Mouse (Mus musculus) stomach, adult 2 months (tissue): Measurements from ENCODE around the gene Nsrp1. TPM values are rescaled to one million over a fixed set of nuclear protein-coding genes. Genes with fewer than 3 reads are reported as not detected.

Source experiments
- polyA plus RNA-seq: library from polyadenylated mRNA; depleted of rRNA; stranded (reverse); fragments of >200 nt; gene quantifications from 2 replicates; pipeline ENCODE4 v1.2.3, GENCODE M21; 2012; rRNA removed

Nsrp1 gene
- polyA plus RNA-seq = 0.14 and 0.19 TPM in 2 replicates

GRCm38 (mm10) chr11:77078273-77079134, at the start of gene Nsrp1:
TSS of gene Nsrp1 (minus strand) at chr11:77078435.

GRCm38 (mm10) chr11:76997916-76998704, 80.1 kb downstream of the Nsrp1 start, which contains the start of gene Slc6a4:
TSS of gene Slc6a4 (plus strand) at chr11:76998603.

Other genes with a start within 250 kb of the Nsrp1 start
- gene Cpd, start 231.4 kb downstream of the Nsrp1 start, polyA plus RNA-seq = 18.0 and 21.8 TPM in 2 replicates
- 0.11 TPM in 1 of 2 replicates, not detected in the other for gene Tmigd1, start 176.3 kb downstream of the Nsrp1 start, polyA plus RNA-seq
- 3.6 and 4.1 TPM in 2 replicates for gene Blmh, start 153.6 kb downstream of the Nsrp1 start, polyA plus RNA-seq
- gene Slc6a4, start 79.8 kb downstream of the Nsrp1 start, polyA plus RNA-seq = 0.22 and 0.79 TPM in 2 replicates
- gene Efcab5, start 110.5 kb upstream of the Nsrp1 start, polyA plus RNA-seq = not detected in 2 replicates
- 1.1 and 1.4 TPM in 2 replicates for gene Ssh2, start 137.9 kb upstream of the Nsrp1 start, polyA plus RNA-seq